Mouse (Mus musculus) ovary, adult 2 months (tissue): ENCODE measurements around the gene Bace2. TPM values are rescaled to one million over a fixed set of nuclear protein-coding genes. Genes with fewer than 3 reads are reported as not detected.

Experiments
- polyA plus RNA-seq: library from polyadenylated mRNA; depleted of rRNA; stranded (reverse); fragments of >200 nt; gene quantifications from 2 replicates; pipeline ENCODE4 v1.2.3, GENCODE M21; 2012; rRNA removed

Bace2 gene
- 9.2 and 15.0 TPM in 2 replicates for polyA plus RNA-seq

DNA sequence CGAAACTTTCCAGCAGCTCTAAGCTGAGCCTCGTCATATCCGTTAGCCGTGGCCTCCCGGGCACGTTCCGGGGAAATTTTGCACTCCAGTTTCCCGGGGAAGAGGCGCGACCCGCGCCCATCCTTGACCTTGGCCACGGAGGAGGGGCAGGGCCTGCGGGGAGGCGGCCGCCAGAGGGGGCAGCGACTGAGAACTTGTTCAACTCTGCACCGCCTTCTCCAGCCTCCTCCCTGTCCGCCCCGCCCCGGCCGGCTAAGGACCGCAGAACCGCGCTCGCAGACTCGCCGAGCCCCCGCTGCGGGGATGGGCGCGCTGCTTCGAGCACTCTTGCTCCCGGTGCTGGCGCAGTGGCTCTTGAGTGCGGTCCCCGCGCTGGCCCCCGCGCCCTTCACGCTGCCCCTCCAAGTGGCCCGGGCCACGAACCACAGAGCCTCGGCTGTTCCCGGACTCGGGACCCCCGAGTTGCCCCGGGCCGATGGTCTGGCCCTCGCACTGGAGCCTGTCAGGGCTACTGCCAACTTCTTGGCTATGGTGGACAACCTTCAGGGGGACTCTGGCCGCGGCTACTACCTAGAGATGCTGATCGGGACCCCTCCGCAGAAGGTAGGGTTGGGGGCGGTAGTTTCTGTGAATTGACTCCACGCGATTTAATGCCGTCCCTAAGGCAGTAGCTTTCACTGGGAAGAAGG is at the start of gene Bace2:
TSS of gene Bace2 (plus strand) at position 244 of the 689 bp plus-strand sequence.

DNA sequence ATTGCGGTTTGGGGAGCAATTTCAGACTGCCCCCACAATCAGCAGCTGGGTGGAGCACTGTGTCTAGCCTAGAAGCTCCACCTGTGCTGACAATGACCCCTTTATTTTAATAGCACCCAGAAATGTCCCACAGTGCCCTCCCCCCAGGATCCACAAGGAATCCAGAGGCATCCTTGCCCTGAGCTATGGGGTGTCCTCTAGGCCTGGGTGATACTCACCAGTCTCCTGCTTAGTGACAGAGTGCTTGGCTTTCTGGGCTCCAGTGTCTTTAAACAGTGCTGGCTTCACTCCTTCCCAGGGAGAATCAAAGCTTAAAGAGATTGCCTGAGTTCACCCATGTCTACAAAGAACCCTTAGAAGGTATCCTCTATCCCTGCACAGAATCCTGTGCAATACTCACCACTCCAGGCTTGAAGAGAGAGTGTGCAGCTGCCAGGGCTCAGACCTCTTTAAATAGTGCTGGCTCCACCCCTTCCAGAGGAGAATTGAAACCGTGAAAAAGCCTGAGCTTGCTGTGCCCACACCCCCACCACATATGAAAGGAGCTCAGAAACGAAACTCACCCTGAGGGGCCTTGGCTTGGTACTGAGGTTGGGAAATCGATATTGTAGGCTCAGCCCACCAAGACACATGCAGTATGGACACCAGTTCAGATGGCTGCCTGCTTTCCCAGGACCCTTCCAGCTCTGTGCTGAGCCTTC is 106.1 kb downstream of the Bace2 start, which contains the start of gene Mx1:
TSS of gene Mx1 (minus strand) at position 427 of the 701 bp plus-strand sequence.

Other genes starting within 250 kb of the Bace2 start
- 0.22 and 0.32 TPM in 2 replicates for gene Dscam, start 186.0 kb upstream of the Bace2 start, polyA plus RNA-seq
- 0.62 and 1.8 TPM in 2 replicates for gene Mx1, start 106.2 kb downstream of the Bace2 start, polyA plus RNA-seq
- 0.50 and 0.89 TPM in 2 replicates for gene Fam3b, start 158.1 kb downstream of the Bace2 start, polyA plus RNA-seq